Mouse (Mus musculus) liver, embryonic 11.5 days (tissue): ENCODE data around the gene Ubqlnl. TPM values are rescaled to one million over a fixed set of nuclear protein-coding genes. Genes with fewer than 3 reads are reported as not detected.

Experiments
- ATAC-seq: fragments of 200-750 bp; cut with Nextera tagmentation; replicated peaks from 2 replicates; pipeline ENCODE4 v1.8.0; 2017; ENCODE audit warnings: moderate number of reproducible peaks, mild to moderate bottlenecking, moderate TSS enrichment, moderate library complexity; ENCODE audit not compliant: low FRiP score
- DNase-seq: peaks from one replicate; pipeline ENCODE4 v3.0.0-alpha.2; 2017; ENCODE audit warnings: low spot score
- H3K27ac ChIP-seq: fragments of 300-500 bp; sonication (generic); 2 replicates; pipeline ENCODE4 v1.5.1; 2014; ENCODE audit warnings: mild to moderate bottlenecking, low read depth, low read length, control low read depth
- H3K27me3 ChIP-seq: fragments of 300-500 bp; sonication (generic); replicated peaks from 2 replicates; pipeline ENCODE4 v1.6.1; 2014; ENCODE audit warnings: low read length, mixed read lengths; ENCODE audit not compliant: control insufficient read depth, insufficient read depth
- H3K36me3 ChIP-seq: fragments of 300-500 bp; sonication (generic); 2 replicates; pipeline ENCODE4 v1.6.1; 2014; ENCODE audit warnings: mild to moderate bottlenecking, low read length, moderate library complexity, mixed read lengths; ENCODE audit not compliant: control insufficient read depth, insufficient read depth
- H3K4me1 ChIP-seq: fragments of 300-500 bp; sonication (generic); replicated peaks from 2 replicates; pipeline ENCODE4 v1.6.1; 2014; ENCODE audit warnings: low read length, mixed read lengths; ENCODE audit not compliant: control insufficient read depth, insufficient read depth
- H3K4me2 ChIP-seq: fragments of 300-500 bp; sonication (generic); 2 replicates; pipeline ENCODE4 v1.6.1; 2014; ENCODE audit warnings: mild to moderate bottlenecking, control low read depth, moderate library complexity
- H3K4me3 ChIP-seq: fragments of 300-500 bp; sonication (generic); 2 replicates; pipeline ENCODE4 v1.5.1; 2014; ENCODE audit warnings: low read depth, low read length, control low read depth
- H3K9ac ChIP-seq: fragments of 300-500 bp; sonication (generic); 2 replicates; pipeline ENCODE4 v1.6.1; 2014; ENCODE audit warnings: low read depth, low read length, control low read depth
- H3K9me3 ChIP-seq: fragments of 300-500 bp; sonication (generic); 2 replicates; pipeline ENCODE4 v1.6.1; 2016; ENCODE audit warnings: low read length, inconsistent platforms, mixed read lengths; ENCODE audit not compliant: control insufficient read depth
- WGBS: fragments of 180-500 bp; shearing (Covaris S2); extraction: QIAGEN DNeasy Blood & Tissue Kit; methylation state at CpG from one replicate; pipeline ENCODE4 v1.1.7; 2014; 5-methylcytosine and 5-hydroxymethylcytosine counted together
- polyA plus RNA-seq: library from polyadenylated mRNA; unstranded; fragments of >200 nt; fragmentation: Nextera tagmentation; extraction: Ambion mirVana; gene quantifications from 2 replicates; pipeline ENCODE4 v1.2.1, GENCODE M21; 2014

Gene Ubqlnl
- polyA plus RNA-seq, 1 experiment from 2014 or later = not detected

DNA sequence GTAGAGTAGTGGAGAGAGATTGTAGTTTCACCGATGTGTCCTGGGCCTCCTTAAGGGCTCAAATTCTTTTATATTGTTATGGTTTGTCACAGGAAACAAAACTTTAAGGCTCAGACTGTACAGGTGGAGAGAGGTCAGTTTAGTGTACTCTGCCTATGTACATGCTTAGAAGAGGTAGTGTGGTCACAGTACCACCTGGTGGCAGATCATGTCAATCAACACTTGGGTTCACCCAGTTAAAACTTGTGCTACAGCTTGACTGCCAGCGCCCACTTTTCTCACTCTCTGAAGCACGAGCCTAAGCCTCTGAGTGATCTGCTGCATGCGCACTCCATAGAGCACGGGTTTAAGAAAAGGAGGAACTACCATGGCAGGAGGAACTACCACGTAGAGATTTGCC, 16.7 kb upstream of the Ubqlnl start:
- ATAC-seq (no peak; the same call in 1 of the 2 replicates), DNase-seq (no peak)
- H3K4me1 ChIP-seq = no peaks in the 10 kb centered on the region
- no peak overlapping the region for H3K4me3 ChIP-seq
- no peaks in the 10 kb centered on the region for H3K36me3 ChIP-seq
- H3K27me3 ChIP-seq = no peaks in the 10 kb centered on the region
- no peak overlapping the region for H3K27ac ChIP-seq
- WGBS = 59% methylated on average over 6 of the region's 6 CpGs
- H3K9me3 ChIP-seq = no peaks in the 10 kb centered on the region
- H3K9ac ChIP-seq = no peak overlapping the region
- no peak overlapping the region for H3K4me2 ChIP-seq

DNA sequence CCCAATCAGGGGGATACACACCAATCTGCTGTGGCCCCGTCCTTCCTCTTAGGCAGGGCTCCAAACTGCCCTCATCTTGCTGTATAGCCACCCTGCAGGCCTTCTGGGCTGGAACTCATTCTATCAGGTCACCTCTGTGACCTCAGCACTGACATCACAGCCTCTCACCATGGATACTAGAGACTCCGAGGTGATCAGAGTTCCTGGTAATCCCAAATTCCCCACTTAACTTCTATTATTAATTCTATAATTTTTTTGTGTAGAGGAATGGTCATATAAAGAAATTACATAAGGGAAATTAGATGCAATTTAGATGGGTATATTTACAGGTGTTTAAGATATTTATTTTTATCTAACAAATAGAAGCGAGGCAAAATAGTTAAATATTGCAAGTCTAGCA, 7.2 kb downstream of the Ubqlnl start, which contains the start of gene Ubqln3:
Gene Ubqln3 (minus strand): TSS at position 101 of the 400 bp plus-strand sequence.
- no peak within 1 kb of the TSS for H3K9ac ChIP-seq
- H3K27ac ChIP-seq = no peak within 1 kb of the TSS
- DNase-seq (no peak), ATAC-seq (no peak)
- no peak within 1 kb of the TSS for H3K4me2 ChIP-seq
- 65% methylated on average over 3 of the region's 3 CpGs for WGBS
- no peaks in the 10 kb centered on the region for H3K36me3 ChIP-seq
- no peaks in the 10 kb centered on the region for H3K4me1 ChIP-seq
- H3K9me3 ChIP-seq = no peaks in the 10 kb centered on the region
- H3K4me3 ChIP-seq = no peak within 1 kb of the TSS
- no peaks in the 10 kb centered on the region for H3K27me3 ChIP-seq

DNA sequence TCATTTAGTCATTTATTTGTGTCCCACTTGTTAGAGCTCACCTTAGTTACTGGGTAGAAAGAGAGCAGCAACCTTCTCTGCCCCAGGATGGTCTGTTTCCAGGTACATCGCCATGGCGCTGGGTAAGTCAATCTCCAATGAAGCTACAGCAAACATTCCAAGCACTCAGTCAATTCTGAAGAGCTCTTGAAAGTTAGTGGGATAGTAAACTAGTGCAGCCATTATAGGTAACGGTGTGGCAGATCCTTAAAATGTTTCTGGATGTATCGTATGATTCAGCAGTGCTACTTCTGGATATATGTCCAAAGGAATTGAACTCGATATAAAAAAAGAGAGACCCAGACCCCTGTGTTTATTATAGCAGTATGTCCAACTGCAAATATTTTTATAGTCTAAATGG, 13.1 kb downstream of the Ubqlnl start, which contains the start of gene Olfr643:
Gene Olfr643 (minus strand): TSS at position 101 of the 400 bp plus-strand sequence.
- Histone ChIP-seq H3K9ac (no peak within 1 kb of the TSS), H3K36me3 (no peaks in the 10 kb centered on the region), H3K27me3 (no peaks in the 10 kb centered on the region), H3K27ac (no peak within 1 kb of the TSS), H3K4me1 (no peaks in the 10 kb centered on the region), H3K9me3 (no peaks in the 10 kb centered on the region), H3K4me3 (no peak within 1 kb of the TSS), H3K4me2 (no peak within 1 kb of the TSS)
- 81% methylated on average over 5 of the region's 5 CpGs for WGBS
- ATAC-seq (no peak), DNase-seq (no peak)

DNA sequence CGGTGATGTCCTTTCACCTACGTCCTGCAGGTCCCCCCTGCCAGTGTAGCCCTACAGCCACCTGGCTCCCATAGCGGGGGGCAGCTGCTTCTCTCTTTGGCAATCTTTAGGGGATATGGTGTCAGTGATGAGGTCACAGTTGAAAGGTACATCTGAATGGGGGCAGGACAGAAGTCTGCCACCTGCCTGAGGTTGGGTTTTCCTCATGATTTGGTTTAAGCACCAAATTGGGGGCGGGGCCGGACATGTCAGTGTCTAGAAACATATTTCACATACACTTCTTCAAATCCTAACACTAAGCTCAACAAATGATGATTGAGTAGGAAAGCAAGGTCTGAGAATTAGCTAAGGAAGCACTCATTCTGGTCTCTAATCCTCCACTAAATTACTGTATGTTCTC, 20.6 kb downstream of the Ubqlnl start, which contains the start of gene Ubqln5:
Gene Ubqln5 (minus strand): TSS at position 101 of the 400 bp plus-strand sequence.
- 87% methylated on average over 5 of the region's 5 CpGs for WGBS
- H3K4me3 ChIP-seq = no peak within 1 kb of the TSS
- no peaks in the 10 kb centered on the region for H3K9me3 ChIP-seq
- no peaks in the 10 kb centered on the region for H3K36me3 ChIP-seq
- no peaks in the 10 kb centered on the region for H3K4me1 ChIP-seq
- no peak within 1 kb of the TSS for H3K27ac ChIP-seq
- no peak within 1 kb of the TSS for H3K4me2 ChIP-seq
- ATAC-seq (no peak), DNase-seq (no peak)
- H3K9ac ChIP-seq = no peak within 1 kb of the TSS
- no peaks in the 10 kb centered on the region for H3K27me3 ChIP-seq

DNA sequence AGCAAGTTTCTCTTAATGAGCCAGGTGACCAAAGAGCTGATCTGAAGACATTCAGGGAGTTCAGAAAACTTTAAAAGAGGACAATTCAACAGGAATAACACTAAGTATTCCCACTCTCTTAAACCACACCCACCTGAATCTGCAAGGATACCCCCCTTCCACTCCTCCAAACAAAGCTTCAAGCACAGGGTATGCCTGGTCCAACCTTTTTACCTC, 45.7 kb downstream of the Ubqlnl start, which contains the start of gene Olfr646:
Gene Olfr646 (plus strand): TSS at position 117 of the 216 bp plus-strand sequence.
- Histone ChIP-seq H3K4me3 (no peak within 1 kb of the TSS), H3K9ac (no peak within 1 kb of the TSS), H3K4me1 (no peaks in the 10 kb centered on the region), H3K4me2 (no peak within 1 kb of the TSS), H3K36me3 (no peaks in the 10 kb centered on the region), H3K27ac (no peak within 1 kb of the TSS), H3K9me3 (no peaks in the 10 kb centered on the region), H3K27me3 (no peaks in the 10 kb centered on the region)
- DNase-seq (no peak), ATAC-seq (no peak)

DNA sequence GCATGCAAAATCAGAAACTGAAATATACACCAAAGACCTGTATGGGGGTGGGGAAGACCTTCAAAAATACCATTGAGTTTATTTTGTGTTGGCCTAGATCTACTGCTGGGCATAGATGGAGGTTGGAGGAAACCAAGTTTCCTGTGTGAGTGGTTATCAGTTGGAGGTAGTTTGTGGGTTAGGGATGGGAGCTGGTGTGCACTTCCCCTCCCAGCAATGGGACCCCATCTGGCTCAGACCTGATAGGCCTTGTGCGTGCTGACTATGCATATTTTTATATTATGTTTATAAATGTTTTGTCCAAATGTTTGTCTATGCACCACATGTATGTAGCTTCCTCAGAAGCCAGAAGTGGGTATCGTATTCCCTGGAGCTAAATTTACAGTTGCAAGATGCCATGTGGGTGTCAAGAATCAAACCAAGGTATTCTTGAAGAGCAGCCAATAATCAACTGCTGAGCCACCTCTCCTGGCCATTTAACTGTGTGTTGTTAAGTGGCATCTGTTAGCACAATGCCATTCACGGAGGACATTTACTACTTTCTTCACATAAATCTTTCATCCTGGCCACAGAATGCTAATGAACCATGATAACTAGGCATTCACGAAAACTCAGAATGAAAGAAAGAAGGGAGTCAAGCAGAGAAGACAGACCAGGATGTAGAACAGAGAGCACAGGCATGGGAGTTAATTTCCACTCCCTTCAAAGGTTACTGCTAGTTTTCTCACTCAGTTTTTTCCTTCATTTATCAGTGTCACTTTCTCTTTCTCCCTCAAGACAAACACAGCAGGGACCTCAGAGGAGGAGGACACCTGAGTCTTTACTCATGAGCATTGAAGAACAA, 46.2 kb downstream of the Ubqlnl start:
- DNase-seq (no peak), ATAC-seq (peak; percentile 87)
- Histone ChIP-seq H3K4me2 (no peak overlapping the region), H3K27me3 (no peaks in the 10 kb centered on the region), H3K4me3 (no peak overlapping the region), H3K36me3 (no peaks in the 10 kb centered on the region), H3K27ac (no peak overlapping the region), H3K9ac (no peak overlapping the region), H3K9me3 (no peaks in the 10 kb centered on the region), H3K4me1 (no peaks in the 10 kb centered on the region)
- WGBS = 45% methylated on average over 4 of the region's 4 CpGs

Other genes starting within 250 kb of the Ubqlnl start
- gene Olfr65, start 247.1 kb downstream of the Ubqlnl start, polyA plus RNA-seq = not detected in 2 replicates
- not detected in 2 replicates for gene Olfr631, start 221.7 kb downstream of the Ubqlnl start, polyA plus RNA-seq
- 0.12 TPM in 1 of 2 replicates, not detected in the other for gene Olfr632, start 216.2 kb downstream of the Ubqlnl start, polyA plus RNA-seq
- gene Olfr633, start 206.1 kb downstream of the Ubqlnl start, polyA plus RNA-seq = not detected in 2 replicates
- gene Olfr635, start 179.4 kb downstream of the Ubqlnl start, polyA plus RNA-seq = not detected in 2 replicates
- gene Olfr638, start 151.8 kb downstream of the Ubqlnl start, polyA plus RNA-seq = not detected in 2 replicates
- not detected in 2 replicates for gene Olfr639, start 133.3 kb downstream of the Ubqlnl start, polyA plus RNA-seq
- not detected in 2 replicates for gene Olfr640, start 125.0 kb downstream of the Ubqlnl start, polyA plus RNA-seq
- gene Olfr641, start 115.1 kb downstream of the Ubqlnl start, polyA plus RNA-seq = not detected in 2 replicates
- gene Olfr642, start 97.9 kb downstream of the Ubqlnl start, polyA plus RNA-seq = not detected in 2 replicates
- gene 4930516K23Rik, start 89.1 kb downstream of the Ubqlnl start, polyA plus RNA-seq = not detected in 2 replicates
- not detected in 2 replicates for gene Olfr644, start 78.7 kb downstream of the Ubqlnl start, polyA plus RNA-seq
- gene Olfr645, start 65.1 kb downstream of the Ubqlnl start, polyA plus RNA-seq = not detected in 2 replicates
- gene Olfr646, start 45.7 kb downstream of the Ubqlnl start, polyA plus RNA-seq = not detected in 2 replicates
- not detected in 2 replicates for gene Ubqln5, start 20.7 kb downstream of the Ubqlnl start, polyA plus RNA-seq
- not detected in 2 replicates for gene Olfr643, start 13.2 kb downstream of the Ubqlnl start, polyA plus RNA-seq
- gene Ubqln3, start 7.3 kb downstream of the Ubqlnl start, polyA plus RNA-seq = not detected in 2 replicates
- gene Olfm5, start 14.3 kb upstream of the Ubqlnl start, polyA plus RNA-seq = not detected in 2 replicates
- 0.08 and 0.19 TPM in 2 replicates for gene Olfr648, start 32.8 kb upstream of the Ubqlnl start, polyA plus RNA-seq
- gene Olfr649, start 45.4 kb upstream of the Ubqlnl start, polyA plus RNA-seq = not detected in 2 replicates
- gene Trim6, start 68.2 kb upstream of the Ubqlnl start, polyA plus RNA-seq = 3.6 and 4.2 TPM in 2 replicates
- gene Trim34a, start 93.9 kb upstream of the Ubqlnl start, polyA plus RNA-seq = 1.4 and 2.1 TPM in 2 replicates
- gene Trim5, start 137.5 kb upstream of the Ubqlnl start, polyA plus RNA-seq = 0.47 and 0.52 TPM in 2 replicates
- gene Trim12a, start 164.9 kb upstream of the Ubqlnl start, polyA plus RNA-seq = 3.8 and 5.7 TPM in 2 replicates
- 0.15 TPM in 1 of 2 replicates, not detected in the other for gene Trim34b, start 178.9 kb upstream of the Ubqlnl start, polyA plus RNA-seq
- gene Trim12c, start 202.8 kb upstream of the Ubqlnl start, polyA plus RNA-seq = 1.2 TPM in 2 replicates
- gene Trim30b, start 219.3 kb upstream of the Ubqlnl start, polyA plus RNA-seq = 0.06 and 0.08 TPM in 2 replicates